Mouse (Mus musculus) layer of hippocampus, postnatal 25 days (tissue): ENCODE results near the gene Pgghg. TPM values are rescaled to one million over a fixed set of nuclear protein-coding genes. Genes with fewer than 3 reads are reported as not detected.
A peak's percentile ranks its signal among the peaks of the same experiment; 100 is the strongest.
"Not testable (repeated sequence)": the region's sequence is repeated elsewhere in the genome, so short reads cannot be mapped to it uniquely, and the experiment has no call there.

Source experiments
- DNase-seq, 2 experiments: peaks; one replicate each; pipeline ENCODE4 v3.0.0; 2022; ENCODE audit warnings: mixed read lengths in 2 of 2, low spot score in 1 of 2; ENCODE audit errors: extremely low spot score in 1 of 2
- total RNA-seq, 2 experiments: library from RNA; stranded (reverse); gene quantifications; 2 replicates each; pipeline ENCODE4 v1.2.3; 2021

Pgghg gene
- total RNA-seq, 2 experiments from 2014 or later: 4.0 to 7.1 TPM

DNA sequence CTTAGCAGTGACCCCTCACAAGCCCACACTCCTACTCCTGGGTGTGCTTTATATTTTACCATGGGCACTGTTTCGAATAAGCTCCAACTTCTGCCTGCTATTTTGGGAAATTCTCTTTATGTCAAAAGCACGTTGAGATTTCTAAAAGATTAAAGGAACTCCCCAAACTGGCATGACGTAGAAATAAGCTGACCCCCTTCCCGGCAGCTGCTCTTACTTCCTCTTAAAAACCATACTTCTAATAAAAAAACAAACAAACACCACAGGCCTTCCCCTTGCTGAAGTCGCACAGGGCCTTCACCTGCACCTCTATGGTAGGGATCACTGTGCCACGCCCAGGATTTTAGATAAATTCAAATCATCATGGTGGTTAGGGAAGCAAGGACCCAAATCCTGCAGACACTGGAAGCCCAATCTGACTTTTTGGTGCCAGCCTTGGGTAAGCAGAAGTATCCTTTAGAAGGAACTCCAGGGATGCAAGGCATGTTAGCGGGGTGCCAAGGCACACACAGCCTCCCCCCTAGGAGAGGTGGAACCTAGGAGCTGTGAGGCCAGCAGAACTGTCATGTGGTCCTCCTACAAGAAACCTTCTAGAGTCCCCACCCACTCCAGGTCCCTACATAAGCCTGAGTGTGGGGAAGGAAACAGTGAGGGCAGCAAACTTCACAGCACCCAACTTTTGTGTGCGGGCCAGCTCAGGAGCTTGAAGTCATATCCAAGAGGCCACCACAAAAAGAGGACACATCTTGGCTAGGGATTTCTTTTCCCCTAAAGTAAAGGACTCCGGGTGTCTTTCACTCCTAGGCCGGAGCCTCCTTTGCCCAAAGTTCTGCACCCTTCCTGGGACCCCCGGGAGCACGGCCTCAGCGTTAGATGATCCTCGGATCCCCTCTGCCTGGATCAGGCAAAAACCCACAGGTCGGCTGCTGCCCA, 12.9 kb downstream of the Pgghg start:
- no peak for DNase-seq

DNA sequence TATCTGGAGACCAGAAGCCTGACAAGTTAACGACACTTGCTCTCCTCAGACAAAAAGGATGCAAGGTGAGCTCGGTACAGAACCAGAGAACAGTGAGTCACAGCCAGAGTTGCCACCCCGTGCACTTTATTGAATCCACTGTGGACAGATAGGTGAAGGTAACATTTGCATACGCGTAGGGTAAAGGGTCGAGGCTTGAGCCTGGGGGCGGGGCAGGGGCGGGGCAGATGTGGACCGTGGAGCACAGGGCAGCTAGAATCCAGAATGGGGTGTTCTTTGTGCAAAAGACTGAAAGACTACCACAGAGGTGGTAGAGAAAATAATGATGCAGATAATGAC, 13.5 kb downstream of the Pgghg start:
- DNase-seq: no peak

DNA sequence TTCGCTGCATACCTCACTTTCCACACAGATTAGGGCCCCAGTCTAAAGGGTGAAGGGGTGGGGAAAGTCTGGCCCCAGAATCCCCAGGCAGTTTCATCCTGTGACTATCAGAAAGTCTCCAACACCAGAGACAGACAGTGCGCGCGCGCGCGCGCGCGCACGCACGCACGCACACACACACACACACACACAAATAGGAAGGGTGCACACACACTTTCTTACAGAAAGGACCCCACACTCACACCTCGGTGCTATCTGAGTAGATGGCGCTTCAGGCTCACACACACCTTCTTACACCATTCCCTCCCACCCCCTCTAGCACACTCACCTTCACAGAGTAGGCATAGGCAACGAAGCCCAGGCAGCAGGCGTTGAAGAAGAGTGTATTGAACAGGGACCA, 14.2 kb downstream of the Pgghg start:
- no peak for DNase-seq

DNA sequence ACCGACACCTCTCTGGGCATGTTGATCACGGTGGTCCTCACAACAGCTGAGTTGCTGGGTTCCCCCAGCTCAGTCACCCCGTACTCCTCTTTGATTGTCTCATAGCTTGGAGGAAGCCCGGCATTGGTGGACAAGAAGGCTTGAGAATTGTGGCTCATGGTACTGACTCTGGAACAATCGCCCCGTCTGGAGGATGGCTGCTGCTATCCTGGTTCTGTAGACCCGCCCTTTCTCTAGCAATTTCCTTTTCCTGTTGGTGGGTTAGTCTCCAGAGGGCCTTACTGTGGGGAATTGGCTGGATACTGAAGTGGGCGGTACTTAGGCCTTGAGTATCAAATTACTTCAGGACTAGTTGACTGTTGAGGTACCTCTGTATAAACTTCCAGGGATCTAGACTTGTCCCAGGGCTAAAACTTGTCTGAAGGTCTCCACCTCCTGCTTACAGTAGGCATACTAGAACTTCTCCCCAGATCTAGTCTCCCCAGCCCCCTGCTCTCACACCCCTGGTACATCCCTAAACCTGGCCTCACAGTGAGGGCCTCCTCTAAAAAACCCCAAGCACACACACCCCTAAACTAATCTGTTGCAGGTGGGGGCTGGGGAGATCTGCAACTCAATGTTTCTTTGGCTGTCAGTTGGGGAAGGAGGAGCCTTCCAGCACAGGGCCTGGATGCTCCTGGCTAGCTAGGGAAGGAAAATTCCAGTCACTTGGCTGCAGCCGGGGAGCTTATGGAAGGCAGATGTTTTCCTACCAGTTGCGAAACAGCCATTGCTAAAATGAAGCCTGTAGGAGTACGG, 14.8 kb downstream of the Pgghg start, which contains the start of the genes Gm45717 and Ifitm2:
Gm45717 (minus strand) TSS at position 180 of the 798 bp plus-strand sequence.
Ifitm2 (minus strand) TSS at position 230 of the 798 bp plus-strand sequence.
- no peak for DNase-seq

DNA sequence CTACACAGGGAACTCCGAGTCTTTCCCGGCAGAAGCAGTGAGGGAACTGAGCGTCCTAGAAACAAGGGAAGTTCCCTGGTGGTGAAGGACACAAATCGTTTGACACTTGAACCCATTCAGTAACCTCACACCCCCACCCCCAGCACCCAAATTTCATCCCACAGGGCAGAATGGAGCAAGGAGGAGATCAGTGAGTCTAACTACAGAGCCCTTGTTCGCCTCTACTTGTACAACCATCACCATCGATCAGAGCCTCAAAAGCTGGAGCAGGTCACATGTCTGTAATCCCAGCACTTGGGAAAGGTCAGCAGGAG, 15.3 kb downstream of the Pgghg start:
- no peak for DNase-seq

DNA sequence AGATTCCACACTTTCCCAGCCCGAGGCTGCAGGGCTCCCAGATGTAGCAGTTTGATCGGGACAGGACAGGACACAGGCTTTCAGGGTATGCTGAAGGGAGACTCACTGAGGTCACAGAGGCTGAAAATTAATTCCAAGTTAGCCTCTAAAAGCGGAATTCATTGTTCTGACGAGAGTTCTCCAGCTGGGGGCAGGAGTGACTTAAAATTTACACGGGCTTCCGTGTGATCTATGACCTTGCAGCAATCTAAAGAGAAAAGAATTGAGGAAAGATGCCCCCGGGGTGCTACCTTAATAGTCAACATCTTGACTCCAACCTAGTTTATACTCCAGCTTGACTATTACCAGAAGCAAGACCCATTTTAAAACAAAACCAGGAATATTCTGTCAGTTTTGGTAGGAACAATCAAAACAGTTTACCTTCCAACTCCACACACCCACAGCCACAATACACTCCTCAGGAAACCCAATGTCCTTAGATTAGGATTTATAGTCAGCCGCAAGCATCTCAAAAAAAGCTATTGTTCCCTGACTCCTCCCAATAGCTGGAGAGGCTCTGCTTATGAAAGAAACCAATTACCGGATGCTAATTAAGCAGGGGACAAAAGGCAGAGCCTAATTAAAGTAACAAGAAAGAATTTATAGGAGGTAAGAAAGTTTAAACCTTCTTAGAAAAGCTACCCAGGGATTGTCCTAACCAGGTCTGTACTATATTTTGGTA, 18.1 kb downstream of the Pgghg start:
- DNase-seq: peak in 1 of 2 experiments; percentile 50

DNA sequence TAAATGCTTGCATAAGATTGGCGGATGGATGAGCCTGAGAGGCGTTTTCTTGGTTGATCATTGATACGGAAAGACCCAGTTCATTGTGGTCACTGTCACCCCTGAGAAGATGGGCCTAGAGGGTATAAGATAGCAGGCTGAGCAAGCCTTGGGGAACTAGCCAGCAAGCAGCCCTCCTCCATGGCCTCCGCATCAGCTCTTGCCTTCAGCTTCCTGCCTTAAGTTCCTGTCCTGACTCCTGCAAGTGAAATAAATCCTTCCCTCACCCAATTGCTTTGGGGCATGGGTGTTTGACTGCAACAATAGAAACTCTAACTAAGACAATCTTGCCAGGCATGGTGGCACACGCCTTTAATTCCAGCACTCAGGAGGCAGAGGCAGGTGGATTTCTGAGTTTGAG, 18.8 kb downstream of the Pgghg start:
- no peak for DNase-seq

DNA sequence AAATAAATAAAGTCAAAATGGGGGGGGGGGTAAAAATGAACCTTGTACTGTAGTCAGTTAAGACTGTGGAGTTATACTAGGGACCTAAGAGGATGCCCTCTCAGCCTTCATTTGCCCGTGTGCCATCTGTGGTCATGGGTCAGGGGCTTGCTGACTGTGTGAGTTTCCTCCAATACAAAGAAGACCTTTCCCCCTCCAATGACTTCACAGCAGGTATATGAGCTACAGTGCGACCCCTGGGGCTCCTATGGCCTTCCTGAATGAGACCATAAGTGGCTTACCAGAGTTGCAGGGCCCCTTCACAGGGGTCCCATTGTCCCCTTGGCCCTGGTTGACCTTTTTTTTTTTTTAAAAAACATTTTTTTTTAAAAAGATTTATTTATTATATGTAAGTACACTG, 20.2 kb downstream of the Pgghg start:
- DNase-seq: no peak

DNA sequence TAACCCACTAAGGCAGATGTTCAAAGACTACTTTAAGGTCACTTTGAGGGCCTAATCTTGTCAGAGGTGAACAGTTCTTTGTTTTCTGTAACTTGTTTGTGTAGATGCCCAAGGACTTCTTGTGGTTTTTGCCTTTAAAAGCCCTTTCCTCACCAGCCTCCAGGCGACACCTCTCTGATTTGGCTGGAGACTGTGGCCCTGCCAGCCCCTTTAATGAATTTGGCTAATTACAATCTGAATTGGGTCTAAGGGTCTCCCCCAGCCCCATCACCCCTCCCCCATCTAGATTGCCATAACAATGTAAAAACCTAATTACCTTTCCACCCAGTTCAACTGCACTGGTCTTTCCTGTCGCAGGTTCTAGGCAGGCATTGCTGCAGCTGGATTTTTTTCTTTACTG, 21.5 kb downstream of the Pgghg start:
- DNase-seq: no peak

DNA sequence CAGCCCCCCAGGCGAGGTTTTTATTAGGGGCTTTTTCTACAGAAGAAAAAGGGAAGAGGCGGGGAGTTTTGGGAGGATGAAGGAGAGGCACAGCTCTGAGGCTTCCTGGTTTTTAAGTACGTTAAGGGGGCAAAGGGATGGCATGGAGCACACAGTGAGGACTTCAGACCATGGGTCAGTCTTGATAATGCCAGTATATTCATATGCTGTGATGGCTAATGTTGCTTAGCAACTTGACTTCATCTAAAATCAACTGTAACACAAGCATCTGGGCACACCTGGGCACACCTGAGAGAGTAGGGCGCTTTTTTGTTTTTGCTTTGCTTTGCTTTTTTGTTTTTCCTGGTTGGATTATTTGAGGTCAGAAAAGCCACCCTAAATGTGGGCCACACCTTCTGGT, 25.7 kb downstream of the Pgghg start, which contains the start of gene Ifitm1:
Ifitm1 (plus strand) TSS at position 301 of the 400 bp plus-strand sequence.
- DNase-seq: no peak

DNA sequence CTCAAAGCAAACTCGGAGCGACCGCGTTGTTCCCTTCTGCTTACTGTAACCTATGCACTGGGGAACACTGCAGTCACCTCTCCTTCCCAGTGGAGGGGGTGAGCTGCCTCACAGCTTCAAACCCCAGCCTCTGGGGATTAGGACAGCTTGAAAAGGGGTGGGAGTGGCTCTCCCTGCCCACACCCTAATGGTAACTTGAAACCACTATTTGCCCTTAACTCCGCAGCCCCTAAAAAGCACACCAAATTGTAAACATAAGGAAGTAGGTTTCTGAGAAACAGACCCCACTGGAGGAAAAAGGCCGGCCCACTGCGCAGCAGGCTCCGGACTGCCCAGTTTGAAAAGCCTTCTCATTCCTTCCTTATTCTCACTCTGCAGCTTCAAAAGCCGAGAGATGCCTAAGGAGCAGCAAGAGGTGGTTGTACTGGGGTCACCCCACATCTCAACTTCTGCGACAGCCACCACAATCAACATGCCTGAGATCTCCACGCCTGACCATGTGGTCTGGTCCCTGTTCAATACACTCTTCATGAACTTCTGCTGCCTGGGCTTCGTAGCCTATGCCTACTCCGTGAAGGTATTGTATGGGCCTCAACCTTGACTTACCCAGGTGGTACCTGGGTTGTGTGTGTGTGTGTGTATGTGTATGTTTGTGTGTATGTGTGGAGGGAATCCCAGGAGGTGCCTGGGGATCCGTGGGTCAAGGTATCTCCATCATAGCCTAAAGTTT, 26.8 kb downstream of the Pgghg start:
- no peak for DNase-seq

DNA sequence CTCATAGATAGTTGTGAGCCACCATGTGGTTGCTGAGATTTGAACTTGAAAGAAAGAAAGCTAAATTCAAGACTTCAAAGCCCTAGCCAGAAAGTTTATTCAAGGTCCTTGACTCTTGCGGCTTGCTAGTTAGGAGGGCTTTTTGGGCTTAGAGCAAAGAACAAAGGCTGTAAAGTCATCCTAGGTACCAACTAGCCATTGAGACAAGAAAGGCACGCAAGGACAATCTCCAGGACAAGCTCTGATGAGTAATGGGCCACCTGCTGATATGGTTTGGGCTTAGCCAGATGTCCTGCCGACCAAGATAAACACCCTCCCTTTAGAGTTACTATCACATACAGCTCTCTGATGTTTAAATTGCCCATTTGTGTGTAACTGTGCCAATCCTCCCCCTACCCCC, 27.5 kb downstream of the Pgghg start:
- DNase-seq: not testable (repeated sequence)

DNA sequence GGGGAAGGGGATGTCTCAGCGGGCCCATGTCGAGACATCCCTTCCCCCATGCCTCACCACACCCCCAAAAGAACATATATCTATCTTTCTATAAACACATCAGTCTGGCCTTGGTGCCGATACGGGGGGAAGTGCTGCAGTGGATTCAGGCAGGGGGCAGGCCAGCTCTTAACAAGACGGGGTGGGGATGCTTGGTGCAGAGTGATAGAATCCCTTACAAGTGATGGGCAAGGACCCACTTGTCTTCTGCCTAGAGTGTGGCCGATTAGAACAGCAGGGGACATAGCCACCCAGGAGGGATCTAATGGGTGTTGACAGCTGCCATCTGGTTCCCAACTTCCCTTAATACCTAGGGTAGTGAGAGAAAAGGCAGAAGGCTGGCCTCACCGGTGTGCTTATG, 29.7 kb downstream of the Pgghg start:
- DNase-seq: no peak

DNA sequence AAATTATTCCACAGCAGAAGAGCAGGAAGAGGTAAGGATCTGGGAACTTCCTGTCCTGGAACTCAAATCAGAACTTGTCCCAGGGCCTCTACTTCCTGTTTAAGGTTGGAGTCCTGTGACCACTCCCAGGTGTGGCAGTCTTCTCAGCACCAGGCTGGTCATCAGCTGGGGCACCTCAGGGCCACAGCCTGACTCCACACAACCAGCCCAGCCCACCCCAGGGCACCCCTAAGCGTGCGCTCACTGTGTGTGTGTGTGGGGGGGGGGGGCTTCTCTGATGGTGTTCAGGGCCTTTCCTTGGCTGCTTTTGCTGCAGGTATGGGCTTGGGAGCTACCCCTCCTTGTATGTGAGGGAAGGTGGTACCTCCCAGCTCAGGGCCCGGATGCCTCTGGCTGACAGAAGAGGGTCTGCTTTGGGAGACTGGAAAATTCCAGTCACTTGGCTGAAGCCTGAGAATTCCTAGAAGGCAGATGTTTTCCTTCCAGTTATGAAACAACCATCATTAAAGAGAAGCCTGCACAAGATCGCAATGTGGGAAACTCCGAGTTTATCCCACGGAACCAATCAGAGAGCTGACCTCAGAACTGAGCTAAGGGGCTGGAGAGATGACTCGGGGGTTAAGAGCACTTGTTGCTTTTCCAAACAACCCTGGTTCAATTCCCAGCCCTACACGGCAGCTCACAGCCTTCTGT, 30.4 kb downstream of the Pgghg start:
- no peak for DNase-seq

DNA sequence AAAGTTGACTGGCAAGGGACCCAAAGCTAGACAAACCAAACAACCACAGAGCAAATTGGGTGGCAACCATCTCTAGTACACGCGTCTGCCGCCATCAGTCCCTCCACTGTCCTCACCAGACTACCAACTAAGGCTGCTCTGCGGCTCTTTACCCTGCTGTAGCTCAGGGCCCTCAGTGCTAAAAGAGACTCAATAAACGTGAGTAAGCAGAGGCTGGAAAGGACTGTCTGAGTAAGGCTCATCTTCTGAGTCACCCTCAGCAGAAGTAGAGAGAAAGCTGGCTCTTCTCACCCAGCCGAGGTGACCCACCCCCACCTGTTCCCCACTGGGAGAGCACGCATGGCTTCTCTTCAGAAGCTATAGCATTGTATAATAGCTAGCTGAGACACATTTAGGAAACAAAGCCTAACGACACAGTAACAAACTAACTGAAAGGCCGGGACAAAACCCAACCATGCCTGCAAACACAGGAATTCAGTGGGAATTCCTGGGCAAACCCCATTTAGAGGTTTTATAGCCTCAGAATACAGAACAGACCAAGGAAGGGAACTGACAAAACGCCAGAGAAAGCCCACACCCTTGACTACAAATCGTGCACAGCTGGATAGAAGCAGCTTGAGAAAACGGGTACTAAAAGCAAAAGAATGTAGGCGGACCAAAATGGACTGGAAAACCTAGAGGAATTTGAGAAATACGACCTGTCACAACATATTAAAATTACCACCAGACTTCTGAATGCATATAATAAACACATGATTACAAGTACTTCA, 32.4 kb downstream of the Pgghg start:
- no peak for DNase-seq

DNA sequence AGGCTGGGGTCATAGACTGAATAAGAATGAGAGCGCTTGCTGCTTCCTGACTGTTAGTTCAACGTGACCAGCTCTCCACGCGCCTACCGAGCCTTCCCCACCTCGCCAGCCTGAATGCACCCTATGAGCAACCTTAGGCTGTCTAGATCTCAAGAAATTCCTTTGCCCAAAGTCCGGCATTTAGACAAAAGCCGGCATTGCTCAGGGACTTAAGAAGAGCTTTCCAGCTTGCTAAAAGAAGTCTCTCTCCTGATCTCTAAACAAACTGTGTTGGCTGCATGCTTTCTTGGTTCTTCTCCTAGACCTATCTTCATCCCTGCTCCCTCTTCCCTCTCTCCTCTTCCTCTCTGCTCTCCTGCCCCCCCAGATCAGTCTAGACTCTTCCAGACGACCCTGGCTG, 33.7 kb downstream of the Pgghg start:
- no peak for DNase-seq

DNA sequence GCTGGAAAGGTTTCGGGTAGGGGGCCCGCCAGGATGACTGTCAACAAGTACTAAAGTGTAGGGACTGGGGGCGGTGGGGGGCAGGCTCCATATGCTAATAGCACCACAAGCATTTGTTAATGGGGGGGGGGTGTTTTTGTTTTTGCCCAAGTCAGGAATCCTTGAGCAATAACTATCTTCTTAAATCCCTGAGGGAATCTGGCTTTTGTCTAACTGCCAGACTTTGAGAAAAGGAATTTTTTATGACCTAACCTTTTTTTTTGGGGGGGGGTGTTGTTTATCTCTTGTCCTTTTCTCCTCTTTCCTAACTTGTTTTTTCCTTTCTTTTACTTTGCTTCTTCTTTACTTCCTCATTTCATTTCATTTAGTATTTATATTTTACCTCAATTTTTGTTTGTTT, 34.3 kb downstream of the Pgghg start:
- DNase-seq: no peak

DNA sequence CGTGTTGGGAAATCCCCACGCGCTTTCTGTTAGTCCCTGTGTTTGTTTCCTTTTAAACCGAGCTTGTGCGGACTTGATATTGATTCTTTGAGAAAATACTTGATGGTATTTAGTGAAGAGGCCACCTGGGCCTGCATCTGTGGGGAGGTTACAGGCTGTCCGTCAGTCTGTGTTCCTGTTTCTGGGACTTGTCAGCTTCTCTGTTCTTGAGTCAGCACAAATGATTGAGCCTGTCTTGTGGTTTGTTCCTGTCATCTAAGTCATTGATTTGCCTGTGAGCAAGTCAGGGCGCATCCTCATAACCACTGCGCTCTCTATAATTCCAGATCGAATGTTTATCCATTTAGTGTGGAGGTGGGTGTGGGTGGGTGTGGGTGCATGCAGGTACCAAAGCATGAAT, 35.5 kb downstream of the Pgghg start:
- not testable (repeated sequence) for DNase-seq

DNA sequence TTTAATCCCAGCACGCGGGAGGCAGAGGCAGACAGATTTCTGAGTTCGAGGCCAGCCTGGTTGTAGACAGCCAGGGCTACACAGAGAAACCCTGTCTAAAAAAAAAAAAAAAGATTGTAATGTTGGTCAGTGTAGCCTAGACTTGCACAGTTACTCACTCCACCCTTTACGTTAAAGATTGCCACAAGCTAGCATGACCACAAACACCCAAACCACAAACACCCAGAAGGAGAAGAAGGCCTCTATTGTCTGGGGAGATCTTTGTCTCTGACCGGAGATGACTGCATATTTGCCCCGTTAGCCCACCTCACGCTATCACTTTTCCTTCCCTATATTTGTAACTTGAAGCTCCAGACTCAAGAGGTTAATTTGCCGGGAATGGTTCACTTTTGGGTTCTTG, 40.5 kb downstream of the Pgghg start:
- no peak for DNase-seq
